Mouse (Mus musculus): ENCODE data around the gene Gm49711.

Gene Gm49711

GRCm38 (mm10) chr16:92120899-92121531 lies 62.9 kb downstream of the Gm49711 start:
- DNase-seq (ENCODE audit: low spot score): no peak

DNA sequence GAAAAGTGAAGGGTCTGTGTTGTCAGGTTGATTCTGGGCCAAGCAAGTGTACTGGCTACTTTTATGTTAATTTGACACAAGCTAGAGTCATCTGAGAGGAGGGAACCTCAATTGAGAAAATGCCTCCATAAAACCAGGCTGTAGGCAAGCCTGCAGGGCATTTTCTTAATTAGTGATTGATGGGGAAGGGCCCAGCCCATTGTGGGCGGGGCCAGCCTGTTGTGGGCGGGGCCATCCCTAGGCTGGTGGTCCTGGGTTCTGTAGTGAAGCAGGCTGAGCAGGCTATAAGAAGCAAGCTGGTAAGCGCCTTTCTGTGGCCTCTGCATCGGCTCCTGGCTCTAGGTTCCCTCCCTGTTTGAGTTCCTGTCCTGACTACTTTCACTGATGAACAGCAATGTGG lies 69.1 kb downstream of the Gm49711 start:
- DNase-seq (ENCODE audit: low spot score): no peak

DNA sequence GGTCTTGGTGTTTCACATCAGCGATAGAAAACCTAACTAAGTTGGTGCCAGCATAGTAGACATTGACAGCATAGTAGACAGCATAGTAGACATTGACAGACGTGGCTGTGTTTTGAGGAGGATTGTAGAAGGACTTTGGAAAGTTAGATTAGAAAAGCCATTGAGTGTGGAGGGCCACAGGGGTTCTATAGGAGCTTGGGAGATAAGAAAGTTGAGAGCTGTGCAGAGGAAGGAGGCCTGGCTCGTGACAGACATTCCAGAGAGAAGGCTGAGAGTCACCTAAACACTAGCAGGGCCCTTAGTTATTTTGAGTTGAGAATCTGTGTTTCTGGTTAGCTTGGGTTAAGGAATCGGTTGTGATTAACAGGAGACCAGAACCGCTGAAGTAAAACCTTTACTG lies 69.5 kb downstream of the Gm49711 start:
- DNase-seq (ENCODE audit: low spot score): no peak

- DNase-seq (ENCODE audit: low spot score): no peak
Observed at GRCm38 (mm10) chr16:92129843-92130242, 71.7 kb downstream of the Gm49711 start.

DNA sequence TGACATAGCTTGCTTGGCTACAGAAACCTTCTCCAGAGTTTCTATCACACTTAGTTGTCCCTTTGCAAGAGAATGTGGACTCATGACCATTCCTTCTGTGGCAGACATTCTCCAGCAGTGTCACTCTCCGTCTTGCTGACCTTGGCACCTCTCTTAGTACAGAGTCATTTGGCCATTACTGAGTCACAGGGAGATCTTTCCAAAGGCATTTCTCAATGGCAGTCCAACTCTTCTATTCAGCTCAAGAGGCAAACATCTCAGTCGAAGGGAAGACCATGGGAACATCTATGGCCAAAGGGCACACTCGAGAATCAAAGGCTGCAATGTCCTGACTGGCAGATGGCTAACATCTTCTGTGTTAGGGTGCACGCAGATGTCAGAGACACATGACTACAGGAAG lies 74.4 kb downstream of the Gm49711 start:
- DNase-seq (ENCODE audit: low spot score): no peak

- DNase-seq (ENCODE audit: low spot score): no peak
Observed at GRCm38 (mm10) chr16:92134148-92134764, 76.1 kb downstream of the Gm49711 start.

- no peak for DNase-seq (ENCODE audit: low spot score)
Observed at GRCm38 (mm10) chr16:92136275-92136674, 78.2 kb downstream of the Gm49711 start.

GRCm38 (mm10) chr16:92139386-92140261 lies 81.5 kb downstream of the Gm49711 start:
- no peak for DNase-seq (ENCODE audit: low spot score)

DNA sequence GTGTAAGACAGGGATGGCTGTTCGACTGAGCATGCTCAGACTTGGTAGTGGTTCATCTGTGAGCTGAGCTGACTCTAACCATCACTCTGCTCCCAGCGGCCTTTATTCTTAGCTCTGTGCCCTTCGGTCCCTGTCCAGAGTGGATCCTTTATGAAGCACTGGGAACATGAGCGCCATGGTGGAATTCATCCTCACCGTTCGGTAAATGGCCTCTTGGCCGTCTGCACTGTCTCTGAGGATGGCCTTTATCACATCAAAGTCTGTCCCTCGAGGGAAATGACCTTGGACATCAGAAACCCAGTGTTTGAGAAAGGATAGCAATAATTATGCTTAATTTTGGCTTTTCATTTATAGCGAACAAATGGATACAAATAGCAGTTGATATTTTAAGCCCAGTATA lies 82.2 kb downstream of the Gm49711 start:
- DNase-seq (ENCODE audit: low spot score): no peak

DNA sequence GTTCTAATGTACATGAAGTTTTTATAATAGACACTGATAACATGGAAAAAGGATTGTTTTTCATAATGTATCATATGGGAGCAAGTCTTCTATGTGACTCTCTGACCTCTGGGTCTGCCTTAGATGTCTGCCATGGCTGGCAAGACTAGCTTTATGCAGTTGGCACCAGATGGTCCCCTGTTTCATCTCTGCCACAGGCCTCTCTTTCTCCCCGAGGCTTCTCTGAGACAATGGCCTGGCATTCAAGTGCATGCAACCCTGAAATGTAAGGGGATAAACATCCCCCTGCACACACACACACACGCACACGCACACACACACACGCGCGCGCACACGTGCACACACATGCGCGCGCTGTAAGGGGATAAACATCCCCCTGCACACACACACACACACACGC lies 82.9 kb downstream of the Gm49711 start:
- no peak for DNase-seq (ENCODE audit: low spot score)

DNA sequence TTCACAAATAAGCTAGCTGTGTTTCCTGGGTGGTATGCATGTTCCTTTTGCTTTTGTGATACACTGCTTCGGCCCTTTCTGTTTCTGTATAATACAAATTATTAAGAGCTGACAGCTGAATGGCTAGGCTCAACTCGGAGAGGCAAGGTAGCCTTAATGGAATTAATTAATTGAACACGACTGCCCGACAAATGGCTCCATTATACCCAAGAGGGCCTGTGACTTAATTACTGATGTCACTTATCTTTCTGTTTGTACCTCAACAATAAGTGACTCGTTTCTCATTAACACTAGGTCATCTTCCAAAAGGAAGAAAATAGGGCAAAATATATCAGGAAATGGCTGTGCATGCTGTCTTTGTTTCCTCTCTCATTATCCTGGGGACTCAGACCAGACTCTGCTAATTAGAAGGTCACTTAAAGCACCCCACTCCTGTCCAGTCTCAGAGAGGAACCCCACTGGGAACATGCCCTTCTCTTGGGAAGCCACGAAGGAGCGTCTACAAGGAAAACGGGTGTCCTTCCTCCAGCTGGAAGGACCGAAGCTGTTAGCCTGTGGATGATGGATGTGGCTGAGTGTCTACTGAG lies 84.4 kb downstream of the Gm49711 start:
- no peak for DNase-seq (ENCODE audit: low spot score)

GRCm38 (mm10) chr16:92147631-92148366 lies 89.7 kb downstream of the Gm49711 start:
- no peak for DNase-seq (ENCODE audit: low spot score)

GRCm38 (mm10) chr16:92148367-92148728 lies 90.2 kb downstream of the Gm49711 start:
- DNase-seq (ENCODE audit: low spot score): no peak

DNA sequence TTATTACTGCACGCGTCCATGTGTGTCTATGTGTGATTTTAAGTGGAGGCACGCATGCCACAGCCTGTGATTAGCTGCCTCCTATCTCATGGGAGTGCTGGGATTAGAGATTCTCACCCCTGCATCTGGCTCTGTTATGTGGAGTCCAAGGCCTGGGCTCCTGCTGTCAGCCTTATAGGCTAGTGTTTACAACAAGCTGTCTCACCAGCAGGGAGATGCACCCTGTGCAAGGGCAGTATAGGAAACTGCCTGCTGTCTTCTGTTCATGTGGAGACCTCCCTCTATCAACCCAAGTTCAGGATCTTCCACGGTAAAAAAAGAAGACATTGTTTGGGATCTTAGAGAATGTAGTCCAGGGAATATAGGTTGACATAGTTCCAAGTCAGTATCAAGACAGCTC lies 92.9 kb downstream of the Gm49711 start:
- no peak for DNase-seq (ENCODE audit: low spot score)

DNA sequence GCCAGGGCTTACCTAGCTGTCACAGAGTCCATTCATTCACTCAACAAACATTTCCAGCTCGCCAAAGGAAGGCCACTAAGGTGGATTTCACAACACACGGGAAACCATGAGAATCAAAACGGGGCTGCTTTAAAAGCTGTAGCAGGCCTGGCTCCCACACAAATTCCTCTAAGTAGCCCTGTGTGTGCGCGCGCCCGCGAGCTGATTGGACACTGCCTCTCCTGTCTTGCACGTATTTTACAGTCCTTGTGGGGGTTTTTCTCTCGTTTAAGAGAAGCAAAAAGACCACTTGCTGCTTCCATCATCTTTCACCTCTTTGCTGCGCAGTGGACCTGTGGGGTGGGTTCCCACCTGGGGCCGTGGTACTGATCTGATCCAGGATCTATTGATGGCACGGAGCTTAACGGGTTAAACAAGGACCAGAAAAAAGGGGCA lies 99.9 kb downstream of the Gm49711 start:
- DNase-seq (ENCODE audit: low spot score): peak; percentile 30

DNA sequence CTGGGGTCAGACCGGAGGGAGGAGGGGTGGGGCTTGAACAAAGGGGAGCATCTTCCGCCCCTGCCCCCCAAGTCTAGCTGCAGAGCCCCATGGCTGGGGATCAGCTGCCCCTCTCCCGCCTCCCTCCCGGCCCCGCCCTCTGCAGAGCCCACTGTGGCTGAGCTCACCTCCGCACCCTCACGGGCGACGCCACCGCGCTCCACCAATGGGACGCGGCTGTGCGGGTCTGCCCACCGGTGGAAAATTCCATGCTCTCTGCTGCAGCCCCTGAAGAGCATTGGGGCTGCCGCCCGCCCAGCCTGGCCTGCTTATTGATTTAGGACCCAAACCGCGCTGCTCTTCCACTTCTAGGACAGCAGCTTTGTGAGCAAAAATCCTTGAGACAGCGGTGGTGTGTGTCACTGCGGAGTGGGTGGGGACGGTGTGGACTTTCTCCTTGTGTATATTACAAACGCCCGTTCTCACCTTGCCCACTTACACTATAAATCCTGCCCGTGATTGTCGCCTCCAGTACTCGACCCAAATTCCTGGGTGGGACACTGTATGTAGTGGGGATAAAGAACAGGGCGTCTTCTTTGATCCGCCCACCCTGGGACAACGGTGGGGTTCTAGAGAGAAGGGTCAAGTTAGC lies 100.5 kb downstream of the Gm49711 start:
- DNase-seq (ENCODE audit: low spot score): peak; percentile 40

- no peak for DNase-seq (ENCODE audit: low spot score)
Observed at GRCm38 (mm10) chr16:92159114-92159513, 101.0 kb downstream of the Gm49711 start.

GRCm38 (mm10) chr16:92162289-92162688 lies 104.2 kb downstream of the Gm49711 start:
- DNase-seq (ENCODE audit: low spot score): no peak

DNA sequence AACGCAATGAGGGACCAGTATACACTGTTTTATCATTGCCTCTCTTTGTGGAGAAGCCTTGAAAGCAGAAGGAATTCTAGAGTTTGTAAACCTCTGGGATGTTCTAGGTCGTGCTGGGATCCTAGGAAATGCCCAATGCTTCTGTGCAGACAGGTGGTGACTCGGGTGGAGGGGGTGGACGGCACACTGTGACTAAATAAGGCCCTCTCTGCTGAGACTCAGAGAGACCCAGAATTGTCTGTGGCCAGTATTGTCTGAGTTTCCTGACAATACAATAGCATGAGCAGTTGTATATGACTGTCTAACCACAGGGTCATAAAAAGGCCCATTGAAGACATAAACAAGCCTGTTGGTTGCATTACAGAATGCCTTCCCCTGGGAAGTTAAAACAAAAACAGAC lies 105.4 kb downstream of the Gm49711 start:
- DNase-seq (ENCODE audit: low spot score): no peak

DNA sequence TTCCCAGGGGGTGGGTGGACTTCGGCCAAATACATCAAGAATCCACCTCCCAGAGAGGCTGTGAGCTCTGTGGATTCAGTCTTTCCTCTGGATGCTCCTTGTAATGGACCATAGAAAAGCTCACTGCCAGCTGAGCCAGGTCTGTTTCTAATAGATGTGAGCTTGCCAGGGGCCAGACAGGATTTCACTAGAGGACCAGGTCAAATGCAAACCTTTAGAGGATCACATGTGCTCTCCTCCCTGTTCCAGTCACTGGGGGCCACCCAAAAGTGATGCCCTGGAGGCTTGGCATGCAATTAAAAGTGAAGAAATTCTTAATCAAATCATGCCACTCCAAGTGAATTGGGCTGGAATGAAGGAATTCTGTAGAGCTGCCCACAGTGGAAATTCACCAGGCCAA lies 117.9 kb downstream of the Gm49711 start:
- DNase-seq (ENCODE audit: low spot score): no peak

GRCm38 (mm10) chr16:92177718-92178117 lies 119.6 kb downstream of the Gm49711 start:
- no peak for DNase-seq (ENCODE audit: low spot score)

DNA sequence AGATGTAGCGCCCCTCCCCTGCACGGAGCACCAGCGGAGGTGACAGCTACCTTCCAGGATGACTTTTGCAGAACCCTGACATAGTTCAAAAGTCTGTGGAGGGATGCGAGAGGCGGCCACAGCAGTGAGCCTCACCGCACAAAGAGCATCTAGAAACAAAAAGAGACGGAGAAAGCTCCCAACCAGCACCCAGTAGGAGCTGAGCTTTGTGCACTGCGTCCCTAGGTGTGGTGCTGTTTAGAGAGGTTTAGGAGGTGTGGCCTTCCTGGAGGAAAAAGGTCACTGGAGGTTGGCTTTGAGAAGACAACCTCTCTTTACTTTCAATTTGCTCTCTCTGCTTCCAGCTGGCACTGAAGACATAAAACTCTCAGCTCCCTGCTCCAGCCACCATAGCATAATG lies 121.2 kb downstream of the Gm49711 start:
- no peak for DNase-seq (ENCODE audit: low spot score)
